Mouse (Mus musculus): ENCODE measurements around the gene B3glct.

B3glct gene

GRCm38 (mm10) chr5:149663417-149663816 lies 14.6 kb upstream of the B3glct start:
- no peak for DNase-seq (ENCODE audit: low read depth in 2 of 2, low spot score in 2 of 2)

GRCm38 (mm10) chr5:149677196-149677595 lies 834 bp upstream of the B3glct start:
- no peak for DNase-seq (ENCODE audit: low read depth in 2 of 2, low spot score in 2 of 2)

- DNase-seq (ENCODE audit: low read depth in 2 of 2, low spot score in 2 of 2), result no peak
Measured at GRCm38 (mm10) chr5:149678990-149679348, 939 bp downstream of the B3glct start.

GRCm38 (mm10) chr5:149679362-149679761 lies 1.3 kb downstream of the B3glct start:
- DNase-seq (ENCODE audit: low read depth in 2 of 2, low spot score in 2 of 2), result no peak

- no peak for DNase-seq (ENCODE audit: low read depth in 2 of 2, low spot score in 2 of 2)
Measured at GRCm38 (mm10) chr5:149679886-149680285, 1.9 kb downstream of the B3glct start.

- no peak for DNase-seq (ENCODE audit: low read depth in 2 of 2, low spot score in 2 of 2)
Measured at GRCm38 (mm10) chr5:149680946-149681345, 2.9 kb downstream of the B3glct start.

- DNase-seq (ENCODE audit: low read depth in 2 of 2, low spot score in 2 of 2), result no peak
Measured at GRCm38 (mm10) chr5:149689860-149690259, 11.8 kb downstream of the B3glct start.

- DNase-seq (ENCODE audit: low read depth in 2 of 2, low spot score in 2 of 2), result no peak
Measured at GRCm38 (mm10) chr5:149692548-149692947, 14.5 kb downstream of the B3glct start.

GRCm38 (mm10) chr5:149693200-149693599 lies 15.2 kb downstream of the B3glct start:
- no peak for DNase-seq (ENCODE audit: low read depth in 2 of 2, low spot score in 2 of 2)

GRCm38 (mm10) chr5:149693968-149694367 lies 15.9 kb downstream of the B3glct start:
- DNase-seq (ENCODE audit: low read depth in 2 of 2, low spot score in 2 of 2), result no peak

GRCm38 (mm10) chr5:149695077-149695750 lies 17.2 kb downstream of the B3glct start:
- DNase-seq (ENCODE audit: low read depth in 2 of 2, low spot score in 2 of 2), result no peak

- no peak for DNase-seq (ENCODE audit: low read depth in 2 of 2, low spot score in 2 of 2)
Measured at GRCm38 (mm10) chr5:149702770-149703169, 24.7 kb downstream of the B3glct start.

GRCm38 (mm10) chr5:149711545-149711944 lies 33.5 kb downstream of the B3glct start:
- no peak for DNase-seq (ENCODE audit: low read depth in 2 of 2, low spot score in 2 of 2)

GRCm38 (mm10) chr5:149713170-149713774 lies 35.2 kb downstream of the B3glct start:
- peak in 1 of 2 experiments; percentile 26 for DNase-seq (ENCODE audit: low read depth in 2 of 2, low spot score in 2 of 2)

- no peak for DNase-seq (ENCODE audit: low read depth in 2 of 2, low spot score in 2 of 2)
Measured at GRCm38 (mm10) chr5:149713834-149714233, 35.8 kb downstream of the B3glct start.

- no peak for DNase-seq (ENCODE audit: low read depth in 2 of 2, low spot score in 2 of 2)
Measured at GRCm38 (mm10) chr5:149715571-149716328, 37.7 kb downstream of the B3glct start.

GRCm38 (mm10) chr5:149716329-149716690 lies 38.3 kb downstream of the B3glct start:
- DNase-seq (ENCODE audit: low read depth in 2 of 2, low spot score in 2 of 2), result no peak

- no peak for DNase-seq (ENCODE audit: low read depth in 2 of 2, low spot score in 2 of 2)
Measured at GRCm38 (mm10) chr5:149731776-149732175, 53.7 kb downstream of the B3glct start.

GRCm38 (mm10) chr5:149737210-149737609 lies 59.2 kb downstream of the B3glct start:
- DNase-seq (ENCODE audit: low read depth in 2 of 2, low spot score in 2 of 2), result no peak

- DNase-seq (ENCODE audit: low read depth in 2 of 2, low spot score in 2 of 2), result no peak
Measured at GRCm38 (mm10) chr5:149740145-149740544, 62.1 kb downstream of the B3glct start.

GRCm38 (mm10) chr5:149740703-149741102 lies 62.7 kb downstream of the B3glct start:
- no peak for DNase-seq (ENCODE audit: low read depth in 2 of 2, low spot score in 2 of 2)

GRCm38 (mm10) chr5:149742286-149742685 lies 64.3 kb downstream of the B3glct start:
- DNase-seq (ENCODE audit: low read depth in 2 of 2, low spot score in 2 of 2), result no peak

Measured in CD8-positive naive resting alpha-beta T cell, adult 2 months (primary cell).